Mouse (Mus musculus) lung, adult 2 months (tissue): ENCODE data around the gene Ankrd13c.

Source experiments
- CTCF ChIP-seq: fragments of 200-500 bp; IDR thresholded peaks from 2 replicates; pipeline ENCODE4 v1.5.1; 2011; ENCODE audit warnings: mild to moderate bottlenecking, low read length, control low read depth; ENCODE audit not compliant: insufficient read depth
- POLR2A ChIP-seq: fragments of 200-500 bp; IDR thresholded peaks from 2 replicates; pipeline ENCODE4 v1.6.1; 2011; ENCODE audit warnings: low read depth, mild to moderate bottlenecking, control low read depth, low read length, borderline replicate concordance; ENCODE audit errors: extremely low read depth

GRCm38 (mm10) chr3:157921376-157921775 lies 25.7 kb upstream of the Ankrd13c start:
- no peak for TF ChIP-seq CTCF
- no peak for TF ChIP-seq POLR2A
